Comparison of ENCODE assay signal across 1 mouse cellular context in genomic region chr3:87901036-87901624, GRCm38 (mm10).
TF ChIP-seq lines count a peak whose summit lies in the region.

No protein-coding gene starts in this region.

TF ChIP-seq in MEL, 35 proteins besides CTCF, POLR2A, EP300 and RAD21:
- TF ChIP-seq POLR2AphosphoS5 (IDR thresholded peaks at IDR 0.05; ENCODE audit: borderline replicate concordance, low read depth, low read length) (0 out of 2 replicates have a peak, but pooled peaks have one; percentile 48), ZNF384 (IDR thresholded peaks at IDR 0.05; ENCODE audit: low read depth, low read length) (no peak), POLR2AphosphoS2 (IDR thresholded peaks at IDR 0.05; ENCODE audit: low read length) (peak; percentile 87), CHD1 (IDR thresholded peaks at IDR 0.05; ENCODE audit: low read depth, low read length) (0 out of 2 replicates have a peak, but pooled peaks have one; percentile 41), TBP (IDR thresholded peaks at IDR 0.05; ENCODE audit: low read depth, low read length) (peak; percentile 89), MAX (IDR thresholded peaks at IDR 0.05; ENCODE audit: low read length) (no peak), ZKSCAN1 (IDR thresholded peaks at IDR 0.05; ENCODE audit: low read depth, low read length) (no peak), NELFE (IDR thresholded peaks at IDR 0.05; ENCODE audit: low read depth, low read length) (peak; percentile 66), ETS1 (IDR thresholded peaks at IDR 0.05; ENCODE audit: low read depth, low read length) (peak; percentile 94), USF2 (IDR thresholded peaks at IDR 0.05; ENCODE audit: borderline replicate concordance in 1 of 2, insufficient read depth in 1 of 2, low read depth in 1 of 2, low read length in 2 of 2) (no peak), GATA1 (IDR thresholded peaks at IDR 0.05; ENCODE audit: low read depth, low read length) (peak; percentile 100), CHD2 (IDR thresholded peaks at IDR 0.05; ENCODE audit: low read length) (no peak), ZMIZ1 (IDR thresholded peaks at IDR 0.05; ENCODE audit: low read depth, low read length) (peak; percentile 93), USF1 (IDR thresholded peaks at IDR 0.05; ENCODE audit: low read depth, low read length) (no peak), NRF1 (IDR thresholded peaks at IDR 0.05; ENCODE audit: insufficient read depth, low read depth, low read length, poor library complexity, severe bottlenecking) (no peak), MYC (IDR thresholded peaks at IDR 0.05; ENCODE audit: low read depth, low read length) (peak; percentile 80; the same call in 1 of the 2 replicates), ZC3H11A (IDR thresholded peaks at IDR 0.05; ENCODE audit: low read depth, low read length) (no peak), BHLHE40 (IDR thresholded peaks at IDR 0.05; ENCODE audit: borderline replicate concordance, low read depth, low read length) (0 out of 2 replicates have a peak, but pooled peaks have one; percentile 10), UBTF (IDR thresholded peaks at IDR 0.05; ENCODE audit: borderline replicate concordance, insufficient read depth, low read depth, low read length) (no peak), ELF1 (IDR thresholded peaks at IDR 0.05; ENCODE audit: low read depth, low read length) (peak; percentile 55; the same call in 1 of the 2 replicates), MXI1 (IDR thresholded peaks at IDR 0.05; ENCODE audit: low read depth, low read length) (0 out of 2 replicates have a peak, but pooled peaks have one; percentile 65), SMC3 (IDR thresholded peaks at IDR 0.05; ENCODE audit: low read depth, low read length) (no peak), MEF2A (IDR thresholded peaks at IDR 0.05; ENCODE audit: extremely low read depth, insufficient replicate concordance, low read depth, low read length, poor library complexity, severe bottlenecking) (no peak), TCF12 (IDR thresholded peaks at IDR 0.05; ENCODE audit: low read depth, low read length) (peak; percentile 100), MYB (IDR thresholded peaks at IDR 0.05; ENCODE audit: low read depth, low read length) (peak; percentile 96), E2F4 (IDR thresholded peaks at IDR 0.05; ENCODE audit: borderline replicate concordance, low read depth, low read length) (no peak), TAL1 (IDR thresholded peaks at IDR 0.05; ENCODE audit: low read length) (peak; percentile 100), GABPA (IDR thresholded peaks at IDR 0.05; ENCODE audit: low read depth, low read length) (no peak), SIN3A (IDR thresholded peaks at IDR 0.05; ENCODE audit: low read length) (peak; percentile 98), MAFK (IDR thresholded peaks at IDR 0.05; ENCODE audit: borderline replicate concordance, low read depth, low read length) (no peak; the same call in 1 of the 2 replicates), MAZ (IDR thresholded peaks at IDR 0.05; ENCODE audit: low read depth, low read length) (peak; percentile 86; the same call in 1 of the 2 replicates), JUND (IDR thresholded peaks at IDR 0.05; ENCODE audit: low read depth, low read length) (peak; percentile 88), HCFC1 (IDR thresholded peaks at IDR 0.05; ENCODE audit: low read depth, low read length) (peak; percentile 68), KAT2A (conservative IDR thresholded peaks at IDR 0.05; ENCODE audit: low read depth, low read length) (peak; percentile 27; the same call in 1 of the 2 replicates), RCOR1 (IDR thresholded peaks at IDR 0.05; ENCODE audit: low read depth, low read length) (peak; percentile 87)
